Mouse (Mus musculus) thymus, adult 2 months (tissue): ENCODE measurements at regions not wholly inside any gene's neighbourhood (a gene's known extent, or its start where the extent isn't known, plus 50 kb on each side); places are given as distances from the start of the nearest gene placed in this dataset.
"Not testable (repeated sequence)": the region's sequence is repeated elsewhere in the genome, so short reads cannot be mapped to it uniquely, and the experiment has no call there.

ENCODE experiments used
- DNase-seq: peaks from one replicate; pipeline ENCODE4 v3.0.0; 2021
- H3K27ac ChIP-seq: fragments of 200-500 bp; 2 replicates; pipeline ENCODE4 v1.5.1; 2012; ENCODE audit warnings: low read length, control low read depth; ENCODE audit not compliant: control insufficient read depth, insufficient read depth
- H3K27me3 ChIP-seq: fragments of 200-500 bp; 2 replicates; pipeline ENCODE4 v1.6.1; 2012; ENCODE audit warnings: mild to moderate bottlenecking, low read length, moderate library complexity, mixed read lengths; ENCODE audit not compliant: control insufficient read depth, insufficient read depth
- H3K36me3 ChIP-seq: fragments of 200-500 bp; 2 replicates; pipeline ENCODE4 v1.6.1; 2012; ENCODE audit warnings: mild to moderate bottlenecking, low read length, moderate library complexity; ENCODE audit not compliant: control insufficient read depth, insufficient read depth
- H3K4me1 ChIP-seq: fragments of 200-500 bp; replicated peaks from 2 replicates; pipeline ENCODE4 v1.6.1; 2012; ENCODE audit warnings: low read length; ENCODE audit not compliant: control insufficient read depth, insufficient read depth
- H3K4me3 ChIP-seq: fragments of 200-500 bp; 2 replicates; pipeline ENCODE4 v1.5.1; 2012; ENCODE audit warnings: mild to moderate bottlenecking, low read length, control low read depth, moderate library complexity; ENCODE audit not compliant: control insufficient read depth, insufficient read depth
- CTCF ChIP-seq: fragments of 200-500 bp; IDR thresholded peaks from 2 replicates; pipeline ENCODE4 v1.5.1; 2012; ENCODE audit warnings: mild to moderate bottlenecking, control low read depth, low read length, moderate library complexity, borderline replicate concordance; ENCODE audit not compliant: control insufficient read depth, poor library complexity, insufficient read depth; ENCODE audit errors: extremely low read depth
- POLR2A ChIP-seq: fragments of 200-500 bp; IDR thresholded peaks from 2 replicates; pipeline ENCODE4 v1.6.1; 2012; ENCODE audit warnings: mild to moderate bottlenecking, low read length, control low read depth, moderate library complexity; ENCODE audit not compliant: control insufficient read depth, poor library complexity, insufficient read depth; ENCODE audit errors: extremely low read depth
- WGBS: fragments of 180-500 bp; shearing (Covaris S2); methylation state at CpG from one replicate; pipeline ENCODE4 v1.1.7; 2018; 5-methylcytosine and 5-hydroxymethylcytosine counted together

- WGBS: 51% methylated on average over 2 of the region's 2 CpGs
- not testable (repeated sequence) for DNase-seq, H3K4me1 ChIP-seq, H3K27ac ChIP-seq, H3K27me3 ChIP-seq, H3K4me3 ChIP-seq, H3K36me3 ChIP-seq
These were observed 77.1 kb downstream of the Olfr721-ps1 start for GRCm38 (mm10) chr14:14478159-14478558.

- DNase-seq: no peak
These were observed 80.7 kb downstream of the Olfr721-ps1 start for GRCm38 (mm10) chr14:14481840-14482239.

GRCm38 (mm10) chr14:14486356-14486755, 85.3 kb downstream of the Olfr721-ps1 start:
- Histone ChIP-seq H3K27ac (no peak overlapping the region), H3K4me3 (no peak overlapping the region), H3K36me3 (no peaks in the 10 kb centered on the region), H3K4me1 (no peaks in the 10 kb centered on the region), H3K27me3 (no peaks in the 10 kb centered on the region)
- DNase-seq: no peak
- 98% methylated on average over 1 of the region's 1 CpGs for WGBS
- no peak for TF ChIP-seq CTCF
- TF ChIP-seq POLR2A: no peak

More at GRCm38 (mm10) chr14:14481840-14482239, 80.7 kb downstream of the Olfr721-ps1 start:
- Histone ChIP-seq H3K27me3 (no peaks in the 10 kb centered on the region), H3K4me1 (no peaks in the 10 kb centered on the region), H3K4me3 (no peak overlapping the region), H3K27ac (no peak overlapping the region), H3K36me3 (no peaks in the 10 kb centered on the region)
- TF ChIP-seq CTCF (no peak), POLR2A (no peak)
- whole genome bisulfite sequencing: 89% methylated on average over 1 of the region's 1 CpGs

GRCm38 (mm10) chr14:14490501-14490900, 89.4 kb downstream of the Olfr721-ps1 start:
- H3K4me3 ChIP-seq: no peak overlapping the region
- H3K27ac ChIP-seq: no peak overlapping the region
- no peak for DNase-seq
- no peaks in the 10 kb centered on the region for H3K4me1 ChIP-seq
- no peaks in the 10 kb centered on the region for H3K27me3 ChIP-seq
- H3K36me3 ChIP-seq: no peaks in the 10 kb centered on the region
- no peak for TF ChIP-seq CTCF
- TF ChIP-seq POLR2A: no peak

- no peaks in the 10 kb centered on the region for H3K27me3 ChIP-seq
- H3K4me1 ChIP-seq: no peaks in the 10 kb centered on the region
- DNase-seq: no peak
- no peak overlapping the region for H3K27ac ChIP-seq
- no peak for TF ChIP-seq CTCF
- no peak for TF ChIP-seq POLR2A
- no peak overlapping the region for H3K4me3 ChIP-seq
- H3K36me3 ChIP-seq: no peaks in the 10 kb centered on the region
These were observed 90.9 kb downstream of the Olfr721-ps1 start for GRCm38 (mm10) chr14:14492041-14492440.

GRCm38 (mm10) chr14:14511927-14512326, 110.8 kb downstream of the Olfr721-ps1 start:
- 78% methylated on average over 4 of the region's 4 CpGs for WGBS
- no peaks in the 10 kb centered on the region for H3K27me3 ChIP-seq
- H3K4me3 ChIP-seq: no peak overlapping the region
- no peak overlapping the region for H3K27ac ChIP-seq
- no peak for DNase-seq
- H3K4me1 ChIP-seq: no peaks in the 10 kb centered on the region
- TF ChIP-seq POLR2A (no peak), CTCF (no peak)
- no peaks in the 10 kb centered on the region for H3K36me3 ChIP-seq

GRCm38 (mm10) chr14:14513056-14513455, 112.0 kb downstream of the Olfr721-ps1 start:
- no peaks in the 10 kb centered on the region for H3K27me3 ChIP-seq
- no peak for DNase-seq
- no peaks in the 10 kb centered on the region for H3K4me1 ChIP-seq
- no peak overlapping the region for H3K4me3 ChIP-seq
- H3K27ac ChIP-seq: no peak overlapping the region
- no peaks in the 10 kb centered on the region for H3K36me3 ChIP-seq
- 98% methylated on average over 2 of the region's 2 CpGs for WGBS
- TF ChIP-seq CTCF (no peak), POLR2A (no peak)
